Mouse (Mus musculus): Measurements from ENCODE around the gene Hpd. TPM values are rescaled to one million over a fixed set of nuclear protein-coding genes. Genes with fewer than 3 reads are reported as not detected.
"Not testable (repeated sequence)": the region's sequence is repeated elsewhere in the genome, so short reads cannot be mapped to it uniquely, and the experiment has no call there.

Hpd gene
- not detected in 2 replicates for total RNA-seq (2014; rRNA removed)
- polyA plus RNA-seq (2015; fragmentation: Nextera tagmentation; extraction: Ambion mirVana), result not detected in 2 replicates

DNA sequence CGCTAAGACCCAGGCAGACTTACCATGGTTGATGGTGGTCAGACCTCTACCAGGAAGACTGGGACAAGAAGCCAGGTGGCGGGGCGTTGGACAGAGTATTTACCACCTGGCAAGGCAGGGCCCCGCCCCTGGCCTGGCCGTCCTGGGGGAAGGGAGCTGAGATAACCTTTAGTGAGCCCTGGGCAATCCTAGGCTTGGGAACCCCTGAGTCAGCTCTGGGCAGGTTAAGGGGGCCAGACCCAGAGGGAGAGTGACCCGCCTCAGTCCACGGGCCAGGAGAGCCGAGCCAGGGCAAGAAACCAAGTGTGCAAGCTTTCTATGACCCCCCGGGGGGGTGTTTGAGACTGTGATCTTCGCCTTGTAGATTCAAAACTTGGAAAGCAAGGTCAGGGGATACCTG lies at the start of gene Hpd:
TSS of gene Hpd (minus strand) at position 77 of the 400 bp plus-strand sequence.
- H3K36me3 ChIP-seq (ENCODE audit: insufficient read depth), result no peaks in the 10 kb centered on the region
- ATAC-seq (no peak), DNase-seq (no peak)
- H3K4me1 ChIP-seq (ENCODE audit: insufficient read depth), result no peaks in the 10 kb centered on the region
- H3K27me3 ChIP-seq (ENCODE audit: insufficient read depth, low read length), result no peaks in the 10 kb centered on the region
- no peaks in the 10 kb centered on the region for H3K9me3 ChIP-seq (ENCODE audit: low read length)
- H3K27ac ChIP-seq (ENCODE audit: low read depth, low read length), result no peak within 1 kb of the TSS
- H3K4me2 ChIP-seq (ENCODE audit: low read depth), result no peak within 1 kb of the TSS
- TF ChIP-seq CTCF (IDR thresholded peaks at IDR 0.05; ENCODE audit: low read depth), result no peak
- WGBS, result 87% methylated on average over 10 of the region's 10 CpGs
- H3K9ac ChIP-seq, result no peak within 1 kb of the TSS
- no peak within 1 kb of the TSS for H3K4me3 ChIP-seq (ENCODE audit: low read depth, low read length)

DNA sequence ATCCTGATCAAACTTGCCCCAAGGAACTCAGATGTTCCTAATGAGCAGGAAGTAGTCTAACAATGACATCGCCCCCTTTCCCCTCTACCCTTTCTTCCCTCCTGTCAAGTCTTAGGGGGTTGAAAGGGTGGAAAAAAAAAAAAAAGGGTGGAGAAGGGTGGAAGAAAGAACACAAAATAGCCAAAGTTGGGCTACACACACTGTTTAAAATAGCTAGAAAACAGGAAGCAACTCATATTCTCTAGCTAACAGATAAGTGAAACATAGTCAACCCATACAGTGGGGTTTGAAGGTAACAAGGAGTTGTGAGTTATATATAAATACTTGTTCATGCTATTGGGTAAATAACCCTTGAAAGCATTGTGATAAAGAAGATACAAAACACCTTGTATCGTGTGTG lies 49.7 kb upstream of the Hpd start:
- Histone ChIP-seq H3K27me3 (ENCODE audit: insufficient read depth, low read length) (no peaks in the 10 kb centered on the region), H3K4me1 (ENCODE audit: insufficient read depth) (0 out of 2 replicates have a peak, but pooled peaks cover 8% of the 10 kb centered on the region), H3K4me3 (ENCODE audit: low read depth, low read length) (no peak overlapping the region), H3K36me3 (ENCODE audit: insufficient read depth) (peaks cover 11% of the 10 kb centered on the region), H3K4me2 (ENCODE audit: low read depth) (no peak overlapping the region), H3K27ac (ENCODE audit: low read depth, low read length) (no peak overlapping the region), H3K9ac (no peak overlapping the region), H3K9me3 (ENCODE audit: low read length) (no peaks in the 10 kb centered on the region)
- ATAC-seq (no peak), DNase-seq (no peak)
- TF ChIP-seq CTCF (IDR thresholded peaks at IDR 0.05; ENCODE audit: low read depth), result no peak
- 92% methylated on average over 2 of the region's 2 CpGs for whole genome bisulfite sequencing

DNA sequence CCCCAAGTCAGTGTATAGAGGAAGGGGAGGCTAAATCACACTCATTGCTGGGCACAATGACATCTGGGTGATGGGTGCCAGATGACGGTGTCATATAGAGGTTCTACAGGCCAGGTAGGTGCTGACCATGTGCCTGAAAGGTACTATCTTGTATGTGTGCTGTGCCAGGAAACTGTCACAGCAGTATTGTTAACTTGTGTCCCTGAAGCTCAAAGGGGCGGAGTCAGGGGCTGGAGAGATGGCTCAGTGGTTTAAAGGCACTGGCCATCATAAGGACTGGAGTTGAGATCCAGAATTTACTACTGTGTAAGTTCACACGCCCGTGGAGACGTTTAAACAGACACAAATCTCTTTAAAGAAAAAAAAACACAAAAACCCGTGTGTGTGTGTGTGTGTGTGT lies 46.8 kb upstream of the Hpd start:
- 0 out of 2 replicates have a peak overlapping the region, but pooled peaks have one; percentile 55 for H3K4me2 ChIP-seq (ENCODE audit: low read depth)
- no peak overlapping the region for H3K27ac ChIP-seq (ENCODE audit: low read depth, low read length)
- H3K27me3 ChIP-seq (ENCODE audit: insufficient read depth, low read length), result no peaks in the 10 kb centered on the region
- DNase-seq (no peak), ATAC-seq (no peak)
- no peak overlapping the region for H3K4me3 ChIP-seq (ENCODE audit: low read depth, low read length)
- H3K36me3 ChIP-seq (ENCODE audit: insufficient read depth), result no peaks in the 10 kb centered on the region
- H3K4me1 ChIP-seq (ENCODE audit: insufficient read depth), result 0 out of 2 replicates have a peak, but pooled peaks cover 8% of the 10 kb centered on the region
- TF ChIP-seq CTCF (IDR thresholded peaks at IDR 0.05; ENCODE audit: low read depth), result no peak
- no peak overlapping the region for H3K9ac ChIP-seq
- 89% methylated on average over 6 of the region's 6 CpGs for WGBS
- H3K9me3 ChIP-seq (ENCODE audit: low read length), result no peaks in the 10 kb centered on the region

DNA sequence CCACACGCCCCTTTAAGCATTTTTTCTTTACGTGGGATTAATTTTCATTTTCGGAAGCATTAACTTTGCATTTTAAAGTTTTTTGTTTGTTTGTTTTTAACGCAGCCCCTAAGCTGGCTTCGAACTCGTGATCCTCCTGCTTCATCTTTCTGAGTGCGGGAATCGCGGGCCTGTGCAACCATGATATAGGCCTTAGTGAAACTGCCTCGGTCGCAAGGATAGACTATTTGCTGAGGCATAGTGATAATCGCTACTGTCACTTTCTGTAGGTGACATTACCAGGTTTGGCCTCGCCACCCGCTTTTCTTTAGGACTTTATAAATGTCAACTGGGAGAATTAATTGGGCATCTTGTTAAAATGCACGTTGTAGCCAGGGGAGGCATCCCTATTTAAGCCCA lies 46.0 kb upstream of the Hpd start:
- H3K4me2 ChIP-seq (ENCODE audit: low read depth), result peak overlapping the region; percentile 55
- peak overlapping the region; percentile 98 for H3K4me3 ChIP-seq (ENCODE audit: low read depth, low read length)
- 3% methylated on average over 15 of the region's 15 CpGs for WGBS
- 0 out of 2 replicates have a peak, but pooled peaks cover 8% of the 10 kb centered on the region for H3K4me1 ChIP-seq (ENCODE audit: insufficient read depth)
- no peak for TF ChIP-seq CTCF (IDR thresholded peaks at IDR 0.05; ENCODE audit: low read depth)
- 0 out of 2 replicates have a peak overlapping the region, but pooled peaks have one; percentile 29 for H3K27ac ChIP-seq (ENCODE audit: low read depth, low read length)
- H3K36me3 ChIP-seq (ENCODE audit: insufficient read depth), result no peaks in the 10 kb centered on the region
- peak overlapping the region; percentile 83 for H3K9ac ChIP-seq
- no peaks in the 10 kb centered on the region for H3K27me3 ChIP-seq (ENCODE audit: insufficient read depth, low read length)
- ATAC-seq, result no peak; the same call in 1 of the 2 replicates
- DNase-seq, result no peak
- H3K9me3 ChIP-seq (ENCODE audit: low read length), result no peaks in the 10 kb centered on the region

DNA sequence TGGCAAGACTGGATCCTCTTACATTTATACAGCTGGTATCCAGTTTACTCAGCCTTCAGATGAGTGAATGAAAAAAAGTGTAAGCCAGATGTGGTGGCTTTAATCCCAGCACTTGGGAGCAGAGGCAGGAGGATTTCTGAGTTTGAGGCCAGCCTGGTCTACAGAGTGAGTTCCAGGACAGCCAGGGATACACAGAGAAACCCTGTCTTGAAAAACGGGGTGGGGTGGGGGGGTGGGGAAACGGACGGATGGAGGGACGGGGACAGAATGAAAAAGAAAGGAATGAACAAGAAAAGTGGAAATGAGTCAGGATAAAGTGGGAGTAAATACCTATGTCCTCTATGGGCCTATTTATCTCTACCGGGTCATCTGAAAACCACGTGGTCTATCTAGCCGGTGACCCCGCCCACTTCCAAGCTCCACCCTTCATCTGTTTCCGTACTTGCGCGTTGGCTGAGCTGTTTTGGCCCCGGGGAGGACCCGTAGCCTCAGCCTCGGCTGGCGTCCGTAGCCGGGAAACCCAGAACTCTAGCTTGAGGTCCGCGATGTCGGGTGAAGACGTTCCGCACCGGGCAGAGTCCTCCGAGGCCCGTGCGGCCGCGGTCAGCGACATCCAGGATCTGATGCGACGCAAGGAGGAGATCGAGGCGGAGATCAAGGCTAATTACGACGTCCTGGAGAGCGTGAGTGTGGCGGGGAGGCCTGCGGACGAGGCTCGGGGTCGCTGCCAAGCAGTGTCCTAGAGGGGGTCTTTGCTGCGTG lies 45.4 kb upstream of the Hpd start:
- no peaks in the 10 kb centered on the region for H3K9me3 ChIP-seq (ENCODE audit: low read length)
- ATAC-seq (peak; percentile 94), DNase-seq (peak; percentile 95)
- no peak for TF ChIP-seq CTCF (IDR thresholded peaks at IDR 0.05; ENCODE audit: low read depth)
- H3K4me1 ChIP-seq (ENCODE audit: insufficient read depth), result 0 out of 2 replicates have a peak, but pooled peaks cover 8% of the 10 kb centered on the region
- 2% methylated on average over 42 of the region's 42 CpGs for WGBS
- no peaks in the 10 kb centered on the region for H3K36me3 ChIP-seq (ENCODE audit: insufficient read depth)
- peak overlapping the region; percentile 55 for H3K4me2 ChIP-seq (ENCODE audit: low read depth)
- peak overlapping the region; percentile 83 for H3K9ac ChIP-seq
- no peaks in the 10 kb centered on the region for H3K27me3 ChIP-seq (ENCODE audit: insufficient read depth, low read length)
- H3K27ac ChIP-seq (ENCODE audit: low read depth, low read length), result peak overlapping the region; percentile 29; the same call in 1 of the 2 replicates
- peak overlapping the region; percentile 98 for H3K4me3 ChIP-seq (ENCODE audit: low read depth, low read length)

DNA sequence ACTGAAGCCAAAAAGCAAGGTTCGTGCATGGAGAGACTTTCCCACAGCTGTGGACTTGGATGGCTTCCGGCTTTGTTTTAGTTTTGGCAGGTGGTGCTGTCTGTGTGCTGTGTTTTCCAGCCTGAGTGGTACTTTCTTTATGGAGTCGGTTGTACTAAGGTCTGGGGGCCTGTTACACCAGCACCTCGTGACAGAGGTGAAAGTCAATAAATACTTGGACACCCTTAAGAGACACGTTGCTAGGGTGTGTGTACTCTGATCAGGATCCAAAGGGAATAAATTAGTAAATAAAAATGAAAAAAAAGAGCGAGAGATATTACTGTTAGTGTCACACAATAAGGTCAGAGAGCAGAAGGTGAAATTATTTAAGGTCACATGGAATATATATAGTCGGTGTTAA lies 44.3 kb upstream of the Hpd start:
- Histone ChIP-seq H3K36me3 (ENCODE audit: insufficient read depth) (no peaks in the 10 kb centered on the region), H3K4me3 (ENCODE audit: low read depth, low read length) (no peak overlapping the region), H3K27ac (ENCODE audit: low read depth, low read length) (no peak overlapping the region), H3K9ac (no peak overlapping the region), H3K4me2 (ENCODE audit: low read depth) (no peak overlapping the region), H3K9me3 (ENCODE audit: low read length) (no peaks in the 10 kb centered on the region), H3K4me1 (ENCODE audit: insufficient read depth) (0 out of 2 replicates have a peak, but pooled peaks cover 8% of the 10 kb centered on the region), H3K27me3 (ENCODE audit: insufficient read depth, low read length) (no peaks in the 10 kb centered on the region)
- DNase-seq (no peak), ATAC-seq (no peak)
- no peak for TF ChIP-seq CTCF (IDR thresholded peaks at IDR 0.05; ENCODE audit: low read depth)
- WGBS, result 88% methylated on average over 7 of the region's 7 CpGs

DNA sequence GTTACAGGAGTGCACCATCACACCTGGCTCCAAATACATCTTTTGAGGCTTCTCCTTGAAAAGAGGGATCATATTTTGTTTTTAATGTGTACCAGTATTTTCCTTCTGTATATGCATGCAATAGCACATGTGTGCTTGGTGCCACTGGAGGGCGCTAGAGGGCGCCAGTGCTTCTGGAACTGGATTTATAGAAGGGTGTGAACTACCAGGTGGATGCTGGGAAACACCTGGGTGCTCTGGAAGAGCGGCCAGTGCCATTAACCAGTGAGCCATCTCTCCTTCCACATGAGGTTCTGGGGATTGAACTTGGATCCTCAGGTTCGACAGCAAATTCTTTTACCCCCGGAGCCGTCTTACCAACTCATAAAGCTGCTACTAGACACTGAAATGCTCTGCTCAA lies 41.3 kb upstream of the Hpd start:
- not testable (repeated sequence) for H3K36me3 ChIP-seq (ENCODE audit: insufficient read depth); H3K4me3 ChIP-seq (ENCODE audit: low read depth, low read length); H3K27ac ChIP-seq (ENCODE audit: low read depth, low read length); H3K4me2 ChIP-seq (ENCODE audit: low read depth); H3K27me3 ChIP-seq (ENCODE audit: insufficient read depth, low read length); DNase-seq; ATAC-seq; H3K4me1 ChIP-seq (ENCODE audit: insufficient read depth); H3K9me3 ChIP-seq (ENCODE audit: low read length); H3K9ac ChIP-seq
- 72% methylated on average over 5 of the region's 6 CpGs for WGBS
